Mouse (Mus musculus) heart, embryonic 16.5 days (tissue): Measurements from ENCODE around the gene Abcb9. TPM values are rescaled to one million over a fixed set of nuclear protein-coding genes. Genes with fewer than 3 reads are reported as not detected.
A peak's percentile ranks its signal among the peaks of the same experiment; 100 is the strongest.

Experiments used
- ATAC-seq: fragments of 200-750 bp; cut with Nextera tagmentation; replicated peaks from 2 replicates; pipeline ENCODE4 v1.8.0; 2017; ENCODE audit warnings: moderate number of reproducible peaks; ENCODE audit not compliant: insufficient read depth, low FRiP score; ENCODE audit errors: extremely low read depth
- H3K27ac ChIP-seq: fragments of 300-500 bp; sonication (generic); 2 replicates; pipeline ENCODE4 v1.5.1; 2014; ENCODE audit warnings: mild to moderate bottlenecking, low read length, control low read depth, moderate library complexity
- H3K27me3 ChIP-seq: fragments of 300-500 bp; sonication (generic); 2 replicates; pipeline ENCODE4 v1.6.1; 2014; ENCODE audit warnings: low read length, mixed read lengths; ENCODE audit not compliant: control insufficient read depth, insufficient read depth
- H3K36me3 ChIP-seq: fragments of 300-500 bp; sonication (generic); 2 replicates; pipeline ENCODE4 v1.6.1; 2014; ENCODE audit not compliant: control insufficient read depth, insufficient read depth
- H3K4me1 ChIP-seq: fragments of 300-500 bp; sonication (generic); 2 replicates; pipeline ENCODE4 v1.6.1; 2014; ENCODE audit warnings: low read length, mixed read lengths; ENCODE audit not compliant: control insufficient read depth, insufficient read depth
- H3K4me2 ChIP-seq: fragments of 300-500 bp; sonication (generic); 2 replicates; pipeline ENCODE4 v1.6.1; 2014; ENCODE audit warnings: low read depth, mild to moderate bottlenecking, control low read depth, low read length
- H3K4me3 ChIP-seq: fragments of 300-500 bp; sonication (generic); 2 replicates; pipeline ENCODE4 v1.5.1; 2014; ENCODE audit warnings: mild to moderate bottlenecking, control low read depth, low read length
- H3K9ac ChIP-seq: fragments of 300-500 bp; sonication (generic); 2 replicates; pipeline ENCODE4 v1.6.1; 2014; ENCODE audit warnings: low read length, control low read depth
- H3K9me3 ChIP-seq: fragments of 300-500 bp; sonication (generic); replicated peaks from 2 replicates; pipeline ENCODE4 v1.6.1; 2016; ENCODE audit warnings: low read length; ENCODE audit not compliant: control insufficient read depth
- WGBS: fragments of 180-500 bp; shearing (Covaris S2); extraction: QIAGEN DNeasy Blood & Tissue Kit; methylation state at CpG from one replicate; pipeline ENCODE4 v1.1.7; 2014; 5-methylcytosine and 5-hydroxymethylcytosine counted together
- polyA plus RNA-seq: library from polyadenylated mRNA; unstranded; fragments of >200 nt; fragmentation: Nextera tagmentation; extraction: Ambion mirVana; gene quantifications from 2 replicates; pipeline ENCODE4 v1.2.1, GENCODE M21; 2015

The Abcb9 gene
- polyA plus RNA-seq, 1 experiment from 2014 or later, result 7.2 TPM

- H3K27ac ChIP-seq, result peak overlapping the region; percentile 44; the same call in 1 of the 2 replicates
- peaks cover 3% of the 10 kb centered on the region; the same call in 1 of the 2 replicates for H3K36me3 ChIP-seq
- H3K9me3 ChIP-seq, result no peaks in the 10 kb centered on the region
- 46% methylated on average over 9 of the region's 9 CpGs for WGBS
- no peak overlapping the region for H3K4me3 ChIP-seq
- H3K4me2 ChIP-seq, result peak overlapping the region; percentile 19
- peaks cover 72% of the 10 kb centered on the region for H3K4me1 ChIP-seq
- no peaks in the 10 kb centered on the region for H3K27me3 ChIP-seq
- peak overlapping the region; percentile 49; the same call in 1 of the 2 replicates for H3K9ac ChIP-seq
- ATAC-seq, result no peak
Measured at GRCm38 (mm10) chr5:124017941-124018340, 77.7 kb downstream of the Abcb9 start.

GRCm38 (mm10) chr5:124016291-124016821, 79.2 kb downstream of the Abcb9 start:
- Histone ChIP-seq H3K9me3 (no peaks in the 10 kb centered on the region), H3K27ac (peak overlapping the region; percentile 95), H3K36me3 (peaks cover 3% of the 10 kb centered on the region; the same call in 1 of the 2 replicates), H3K9ac (no peak overlapping the region; the same call in 1 of the 2 replicates), H3K27me3 (no peaks in the 10 kb centered on the region), H3K4me1 (peaks cover 88% of the 10 kb centered on the region), H3K4me3 (no peak overlapping the region), H3K4me2 (no peak overlapping the region)
- WGBS, result 55% methylated on average over 7 of the region's 7 CpGs
- no peak for ATAC-seq

DNA sequence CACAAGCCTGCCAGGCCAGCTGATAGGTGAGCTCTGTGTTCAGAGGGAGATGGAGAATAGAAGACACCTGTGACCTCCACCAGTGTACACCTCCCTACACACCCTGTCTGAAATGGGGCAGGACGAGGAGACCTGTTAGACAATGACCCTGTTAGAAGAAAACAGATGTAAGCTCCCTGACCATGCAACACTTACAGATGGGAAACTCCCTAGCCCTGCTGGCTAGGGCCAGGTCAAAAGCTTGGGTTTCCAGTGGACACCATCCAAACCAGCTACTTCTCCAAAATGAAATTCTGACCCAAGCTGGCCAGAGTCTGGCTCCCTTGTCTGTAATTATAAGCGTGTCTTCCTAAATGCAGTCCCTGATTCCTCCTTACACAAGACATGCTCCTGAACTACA, 79.9 kb downstream of the Abcb9 start:
- peaks cover 94% of the 10 kb centered on the region for H3K4me1 ChIP-seq
- no peak for ATAC-seq
- no peak overlapping the region for H3K4me3 ChIP-seq
- H3K36me3 ChIP-seq, result no peaks in the 10 kb centered on the region
- 0 out of 2 replicates have a peak overlapping the region, but pooled peaks have one; percentile 23 for H3K9ac ChIP-seq
- no peaks in the 10 kb centered on the region for H3K27me3 ChIP-seq
- no peak overlapping the region for H3K4me2 ChIP-seq
- WGBS, result 59% methylated on average over 2 of the region's 2 CpGs
- no peaks in the 10 kb centered on the region for H3K9me3 ChIP-seq
- peak overlapping the region; percentile 95 for H3K27ac ChIP-seq

DNA sequence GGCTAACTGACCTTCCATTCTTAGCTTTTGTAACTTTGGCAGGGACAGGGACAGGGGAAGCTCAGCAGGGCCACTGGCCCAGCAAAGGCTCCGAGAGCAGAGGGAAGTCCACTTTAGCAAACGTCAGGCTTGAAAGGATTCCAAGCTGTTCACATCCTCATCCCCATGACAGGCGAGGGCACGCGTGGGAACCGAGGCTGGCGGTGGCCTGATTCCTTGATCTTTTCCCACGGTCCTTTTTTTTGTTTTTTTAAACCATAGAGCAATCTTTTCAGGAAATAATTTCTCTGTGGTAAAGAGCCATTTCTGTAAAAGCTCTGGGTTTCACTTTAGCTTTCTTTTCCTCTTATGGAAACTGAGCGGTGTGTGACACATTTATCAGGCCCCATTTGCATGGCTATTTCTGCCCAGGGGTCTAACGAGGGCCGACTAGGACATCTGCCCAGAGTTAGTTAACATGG, 80.8 kb downstream of the Abcb9 start:
- no peak for ATAC-seq
- Histone ChIP-seq H3K4me3 (peak overlapping the region; percentile 27), H3K27ac (peak overlapping the region; percentile 95), H3K9me3 (no peaks in the 10 kb centered on the region), H3K27me3 (no peaks in the 10 kb centered on the region), H3K4me2 (peak overlapping the region; percentile 58), H3K9ac (peak overlapping the region; percentile 62), H3K36me3 (no peaks in the 10 kb centered on the region), H3K4me1 (peaks cover 95% of the 10 kb centered on the region)
- 7% methylated on average over 11 of the region's 11 CpGs for WGBS

GRCm38 (mm10) chr5:124014180-124014579, 81.4 kb downstream of the Abcb9 start:
- Histone ChIP-seq H3K4me2 (peak overlapping the region; percentile 58), H3K27me3 (no peaks in the 10 kb centered on the region), H3K27ac (peak overlapping the region; percentile 95), H3K9ac (peak overlapping the region; percentile 62), H3K36me3 (no peaks in the 10 kb centered on the region), H3K9me3 (no peaks in the 10 kb centered on the region), H3K4me1 (peaks cover 91% of the 10 kb centered on the region), H3K4me3 (peak overlapping the region; percentile 27)
- 59% methylated on average over 3 of the region's 3 CpGs for WGBS
- no peak for ATAC-seq

DNA sequence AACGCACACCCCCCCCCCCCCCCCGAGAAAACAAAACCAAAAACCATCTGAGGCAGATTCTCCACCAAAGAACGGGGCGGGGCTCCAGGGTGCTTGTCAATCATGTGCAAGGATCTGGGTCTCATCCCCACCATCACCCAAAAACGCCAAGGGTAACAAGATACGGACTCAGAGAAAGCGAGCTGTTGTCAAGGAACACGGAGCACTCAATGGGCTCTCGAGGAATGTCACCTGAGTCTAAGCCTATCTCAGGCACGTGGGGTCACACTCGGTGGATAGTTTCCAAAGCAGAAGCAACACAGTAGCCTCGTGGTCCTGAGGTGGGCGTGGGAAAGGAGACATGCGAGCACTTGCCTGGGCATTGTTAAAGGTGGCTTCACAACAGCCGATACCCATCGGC, 81.9 kb downstream of the Abcb9 start:
- Histone ChIP-seq H3K4me3 (no peak overlapping the region), H3K36me3 (peaks cover 3% of the 10 kb centered on the region), H3K4me1 (peaks cover 87% of the 10 kb centered on the region), H3K27ac (peak overlapping the region; percentile 95), H3K4me2 (peak overlapping the region; percentile 58), H3K9ac (no peak overlapping the region; the same call in 1 of the 2 replicates), H3K9me3 (no peaks in the 10 kb centered on the region), H3K27me3 (no peaks in the 10 kb centered on the region)
- 56% methylated on average over 16 of the region's 16 CpGs for WGBS
- no peak for ATAC-seq

DNA sequence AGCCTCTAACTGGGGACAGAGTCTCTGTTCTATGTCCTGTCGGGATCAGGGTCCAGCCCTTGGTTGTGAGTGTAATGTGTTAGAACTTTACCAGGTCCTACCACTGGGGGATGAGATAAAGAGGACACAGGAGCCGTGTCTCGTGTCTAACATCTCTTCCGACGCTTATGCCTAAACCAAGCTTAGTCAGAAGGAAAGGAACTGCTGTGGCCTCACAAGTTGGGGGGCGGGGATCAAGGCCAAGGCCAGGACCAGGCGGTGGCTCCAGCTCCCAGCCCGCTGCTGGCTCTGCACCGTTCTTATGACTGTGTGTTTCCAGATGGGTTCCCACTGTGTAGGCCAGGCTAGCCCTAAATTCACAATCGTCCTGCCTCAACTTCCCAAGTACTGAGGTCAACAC, 82.7 kb downstream of the Abcb9 start:
- Histone ChIP-seq H3K9me3 (no peaks in the 10 kb centered on the region), H3K36me3 (peaks cover 12% of the 10 kb centered on the region), H3K4me2 (0 out of 2 replicates have a peak overlapping the region, but pooled peaks have one; percentile 2), H3K27me3 (no peaks in the 10 kb centered on the region), H3K9ac (no peak overlapping the region), H3K27ac (peak overlapping the region; percentile 91), H3K4me1 (peaks cover 78% of the 10 kb centered on the region), H3K4me3 (no peak overlapping the region)
- 44% methylated on average over 10 of the region's 10 CpGs for WGBS
- ATAC-seq, result no peak

GRCm38 (mm10) chr5:124011927-124012326, 83.7 kb downstream of the Abcb9 start:
- peak overlapping the region; percentile 23; the same call in 1 of the 2 replicates for H3K4me3 ChIP-seq

More at GRCm38 (mm10) chr5:124011927-124012326, 83.7 kb downstream of the Abcb9 start:
- H3K27me3 ChIP-seq, result no peaks in the 10 kb centered on the region
- peak overlapping the region; percentile 58 for H3K4me2 ChIP-seq
- no peaks in the 10 kb centered on the region for H3K9me3 ChIP-seq
- peak overlapping the region; percentile 68 for H3K9ac ChIP-seq
- peak overlapping the region; percentile 91 for H3K27ac ChIP-seq
- no peak for ATAC-seq
- peaks cover 69% of the 10 kb centered on the region for H3K4me1 ChIP-seq
- H3K36me3 ChIP-seq, result peaks cover 20% of the 10 kb centered on the region
- 11% methylated on average over 8 of the region's 8 CpGs for WGBS
